Mouse (Mus musculus): ENCODE measurements around the gene Plaa.

Plaa gene

DNA sequence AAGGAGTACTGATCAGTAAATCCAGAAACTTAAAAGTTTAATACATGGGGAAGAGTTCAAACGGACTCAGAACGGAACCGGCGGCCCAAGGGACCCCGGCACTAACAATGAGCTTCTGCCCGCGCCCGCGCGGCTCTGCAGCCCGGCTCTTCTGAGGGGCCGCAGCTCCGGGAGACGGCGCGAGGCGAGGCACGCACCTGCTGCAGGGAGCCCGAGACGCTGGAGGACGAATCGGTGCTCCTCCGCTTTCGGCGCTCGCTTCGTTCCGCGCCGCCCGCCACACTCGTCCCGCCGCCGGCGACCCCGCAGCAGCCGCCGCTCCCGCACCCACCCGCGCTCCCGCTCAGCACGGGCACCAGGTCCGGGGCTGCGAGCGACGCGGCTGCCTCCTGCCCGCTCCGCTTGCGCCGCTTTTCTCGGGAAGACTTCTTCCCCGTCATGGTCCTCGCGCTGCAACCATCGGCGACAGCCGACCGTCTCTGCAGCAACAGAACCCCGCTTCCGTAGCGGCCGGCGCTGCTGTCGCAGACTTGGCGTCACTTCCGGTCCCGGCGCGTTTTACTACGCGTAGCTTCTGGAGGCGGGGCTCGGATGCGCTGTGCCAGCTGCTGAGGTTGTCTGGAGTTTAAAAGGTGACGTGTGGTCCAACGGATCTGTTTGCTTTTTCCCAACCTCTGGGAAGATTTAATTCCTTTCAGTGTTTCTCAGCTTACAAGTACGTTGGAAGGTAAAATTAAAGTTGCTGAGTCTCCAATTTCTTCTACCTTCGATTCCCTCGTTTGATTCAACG is 46.6 kb downstream of the Plaa start, which contains the start of the genes Gm10306 and Caap1:
Gene Gm10306 (plus strand): TSS at position 282 of the 790 bp plus-strand sequence.
Gene Caap1 (minus strand): TSS at position 532 of the 790 bp plus-strand sequence.
- peak; percentile 95 for DNase-seq (ENCODE audit: low read depth, low spot score)

- peak; percentile 18 for DNase-seq (ENCODE audit: low read depth, low spot score)
These were observed 48.0 kb downstream of the Plaa start for GRCm38 (mm10) chr4:94554955-94555494.

DNA sequence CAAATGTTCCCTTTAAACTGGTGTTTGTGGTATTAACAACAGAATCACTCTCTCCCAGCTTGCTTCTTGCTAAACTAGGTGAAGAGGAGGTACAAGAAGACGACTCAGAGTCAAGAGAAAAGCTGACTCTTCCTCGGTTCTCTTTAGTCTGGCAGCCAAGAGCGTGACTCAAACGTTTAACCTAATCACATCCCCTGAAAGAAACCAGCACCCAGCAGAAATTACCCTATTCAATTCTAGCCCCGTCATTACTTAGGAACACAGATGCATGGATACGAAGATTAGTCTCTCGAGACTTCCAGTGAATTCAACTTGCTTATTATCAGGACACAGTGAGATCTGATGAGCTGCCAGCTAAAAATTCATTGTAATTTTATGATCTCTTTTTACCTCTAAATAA is 58.7 kb downstream of the Plaa start:
- DNase-seq (ENCODE audit: low read depth, low spot score), result no peak

- peak; percentile 29 for DNase-seq (ENCODE audit: low read depth, low spot score)
These were observed 60.0 kb downstream of the Plaa start for GRCm38 (mm10) chr4:94543041-94543440.

- DNase-seq (ENCODE audit: low read depth, low spot score), result no peak
These were observed 69.8 kb downstream of the Plaa start for GRCm38 (mm10) chr4:94533205-94533604.

DNA sequence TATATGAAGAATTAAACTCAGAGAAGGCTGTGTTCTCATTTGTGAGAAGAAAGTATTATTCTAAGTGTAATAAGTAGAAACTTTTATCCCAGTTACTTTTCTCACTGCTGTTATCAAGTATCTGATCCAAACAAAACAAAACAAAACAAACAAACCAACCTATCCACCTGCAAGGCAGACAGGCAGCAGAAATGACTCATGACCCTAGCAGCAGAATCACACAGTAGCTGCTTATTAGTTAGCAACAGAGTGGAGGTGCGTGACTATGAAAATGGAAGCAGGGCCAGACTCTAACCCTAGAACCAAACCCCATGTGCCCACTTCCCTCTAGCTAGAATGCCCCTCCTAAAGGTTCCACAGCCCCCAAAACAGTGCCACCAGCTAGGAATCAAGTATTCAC is 73.6 kb downstream of the Plaa start:
- no peak for DNase-seq (ENCODE audit: low read depth, low spot score)

GRCm38 (mm10) chr4:94523321-94523720 is 79.7 kb downstream of the Plaa start:
- DNase-seq (ENCODE audit: low read depth, low spot score), result peak; percentile 49

DNA sequence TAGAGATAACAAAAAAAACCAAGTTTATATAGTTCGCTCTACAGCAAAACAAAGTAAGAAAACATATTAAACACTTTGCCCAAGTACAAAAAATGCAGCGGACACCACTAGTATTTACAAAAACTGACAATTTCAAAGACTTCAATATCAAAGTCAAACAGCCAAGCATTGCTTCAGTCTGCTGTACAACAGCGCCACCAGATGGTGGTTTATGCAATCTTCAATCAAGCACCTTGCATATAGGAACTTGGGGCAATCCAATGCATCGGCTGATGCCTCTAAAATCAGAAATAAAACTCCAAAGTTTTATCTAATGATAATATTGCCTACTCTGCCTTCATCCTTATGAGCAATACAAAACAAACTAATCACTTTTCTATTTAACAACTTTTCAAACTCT is 85.4 kb downstream of the Plaa start:
- peak; percentile 74 for DNase-seq (ENCODE audit: low read depth, low spot score)

Measured in A20 (cell line).